Mouse (Mus musculus) gastrocnemius, postnatal 36 days (tissue): ENCODE results near the gene Nme1. TPM values are rescaled to one million over a fixed set of nuclear protein-coding genes. Genes with fewer than 3 reads are reported as not detected.
"Not testable (repeated sequence)": the region's sequence is repeated elsewhere in the genome, so short reads cannot be mapped to it uniquely, and the experiment has no call there.

Experiments
- DNase-seq, 2 experiments: peaks; one replicate each; pipeline ENCODE4 v3.0.0; 2022
- intact Hi-C: fragments of 180-260 bp; cut with DNase I; formaldehyde crosslinking; loops from one replicate; pipeline ENCODE4 v1.15.1; 2025
- total RNA-seq, 2 experiments: library from RNA; stranded (reverse); gene quantifications; 2 replicates each; pipeline ENCODE4 v1.2.3; 2021

The Nme1 gene
- total RNA-seq, 2 experiments from 2014 or later = 12.2 to 13.1 TPM

GRCm38 (mm10) chr11:93969171-93969570 is 850 bp upstream of the Nme1 start:
- intact Hi-C loops = loop anchor here (1.0 to 2.0 kb wide), 2 partner anchors 26 to 118 kb away; no protein-coding TSS in a partner anchor
- DNase-seq = no peak

DNA sequence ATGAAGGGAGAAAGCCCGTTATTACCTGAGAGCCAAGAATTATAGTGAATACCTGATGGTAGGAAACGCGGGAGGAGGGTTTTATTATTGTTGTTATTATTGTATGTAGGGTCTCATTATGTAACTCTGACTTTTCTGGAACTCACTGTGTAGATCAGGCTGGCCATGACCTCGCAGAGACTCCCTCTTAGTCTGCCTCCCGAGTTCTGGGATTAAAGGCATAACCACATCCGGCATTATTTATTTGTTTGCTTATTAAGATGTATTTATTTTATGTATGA is 467 bp upstream of the Nme1 start:
- DNase-seq = no peak
- intact Hi-C loops = loop anchor here (1.0 to 2.0 kb wide), 2 partner anchors 27 to 118 kb away; no protein-coding TSS in a partner anchor

DNA sequence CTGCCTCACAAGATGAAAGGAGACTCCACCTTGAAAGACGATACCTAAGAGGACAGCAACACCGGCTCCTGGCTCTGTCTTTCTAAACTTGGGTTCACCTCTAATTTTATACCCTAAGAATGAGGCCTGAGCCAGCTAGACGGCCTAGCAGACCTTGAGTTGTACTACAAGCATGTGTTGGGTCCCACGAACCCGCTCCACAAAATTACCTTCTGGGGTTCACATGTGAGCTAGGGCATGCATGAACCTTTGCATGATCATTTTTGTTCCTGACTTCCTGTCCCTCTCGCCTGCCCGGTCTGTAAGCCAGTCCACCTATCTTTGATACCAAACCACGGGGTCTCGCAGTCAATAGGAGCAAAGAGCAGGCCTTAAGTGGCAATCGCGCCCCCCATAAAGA is 940 bp downstream of the Nme1 start:
- intact Hi-C loops = no loop called here
- no peak for DNase-seq

GRCm38 (mm10) chr11:93965391-93965790 is 2.9 kb downstream of the Nme1 start:
- DNase-seq = no peak
- intact Hi-C loops = no loop called here

DNA sequence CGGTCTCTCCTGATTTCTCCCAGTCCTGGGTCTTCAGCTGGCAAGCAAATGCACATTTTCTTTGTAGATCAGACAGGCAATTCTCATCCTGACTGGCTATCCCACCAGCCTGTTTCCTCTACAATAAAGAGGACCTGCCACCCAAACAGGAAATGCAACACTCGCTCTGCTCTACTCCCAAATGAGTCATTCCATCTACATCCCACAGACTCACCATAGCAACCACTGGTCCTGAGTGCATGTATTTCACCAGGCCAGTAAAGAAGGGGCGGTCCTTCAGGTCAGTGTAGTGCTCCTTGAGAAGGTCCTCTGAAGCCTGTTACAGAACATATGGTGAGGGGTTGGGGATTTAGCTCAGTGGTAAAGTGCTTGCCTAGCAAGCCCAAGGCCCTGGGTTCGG is 5.3 kb downstream of the Nme1 start:
- DNase-seq = no peak
- intact Hi-C loops = no loop called here

DNA sequence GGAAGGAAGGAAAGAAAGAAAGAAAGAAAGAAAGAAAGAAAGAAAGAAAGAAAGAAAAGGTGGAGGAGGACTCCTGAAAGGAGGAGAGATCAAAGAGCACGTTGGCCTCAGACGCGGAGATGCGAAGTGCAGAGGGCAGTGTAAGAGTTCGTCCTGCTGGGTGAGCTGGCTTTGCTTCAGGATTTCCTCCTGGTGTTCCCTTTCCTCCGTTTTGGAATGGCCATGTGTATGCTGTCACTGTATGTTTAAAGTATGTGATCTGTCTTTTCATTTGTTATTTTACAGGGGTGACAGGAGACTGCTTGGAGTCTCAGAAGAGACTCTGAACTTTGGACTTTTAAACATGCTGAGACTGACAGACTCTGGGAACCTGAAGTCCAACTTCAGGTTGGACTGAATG is 6.8 kb downstream of the Nme1 start:
- intact Hi-C loops = no loop called here
- no peak for DNase-seq

DNA sequence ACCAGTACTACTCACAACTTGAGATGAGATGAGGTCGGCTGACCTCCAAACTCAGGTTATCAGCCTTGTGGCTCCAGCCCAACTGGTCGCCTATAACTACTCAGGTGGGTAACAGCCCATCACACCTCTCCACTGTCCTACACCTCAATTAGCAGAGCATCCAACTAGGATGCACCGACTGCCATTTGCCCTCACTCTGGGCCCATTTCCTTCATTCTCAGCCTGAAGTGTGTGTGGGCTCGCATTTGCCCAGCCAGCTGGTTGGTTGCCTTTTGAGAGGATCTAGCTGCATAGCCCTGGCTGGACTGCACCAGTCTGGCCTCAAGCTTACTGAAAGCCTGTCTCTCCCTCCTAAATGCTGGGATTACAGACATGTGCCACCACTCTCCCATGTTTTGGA is 10.6 kb downstream of the Nme1 start:
- intact Hi-C loops = loop anchor here (5.0 kb wide), 1 partner anchor 40 kb away; the partner anchor contains the start of gene Spag9
- DNase-seq = no peak

DNA sequence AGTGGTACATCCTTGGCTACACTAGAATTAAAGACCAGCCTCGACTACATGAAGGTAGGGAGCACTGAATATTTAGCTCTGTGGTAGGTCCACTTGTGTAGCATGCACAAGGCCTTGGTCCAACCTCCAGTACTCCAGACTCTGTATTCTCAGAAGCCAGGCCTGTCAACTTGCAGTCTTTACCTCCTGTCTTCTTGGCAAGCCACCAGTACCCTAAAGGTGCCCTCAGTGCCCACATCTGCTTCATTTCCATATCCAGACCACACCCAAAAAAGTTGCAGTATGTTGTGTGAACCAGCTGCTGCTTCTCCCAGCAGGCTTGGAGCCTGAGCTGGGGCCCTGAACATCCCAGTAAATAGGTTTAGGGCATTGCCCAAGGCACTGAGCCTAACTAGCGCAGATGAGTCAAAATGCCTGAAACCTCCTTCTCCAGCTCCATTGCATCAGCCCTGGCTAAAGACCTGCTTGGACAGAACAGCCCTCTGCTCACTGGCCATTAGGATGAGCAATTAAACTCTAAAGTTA is 11.2 kb downstream of the Nme1 start:
- intact Hi-C loops = loop anchor here (5.0 kb wide), 1 partner anchor 40 kb away; the partner anchor contains the start of gene Spag9
- no peak for DNase-seq

GRCm38 (mm10) chr11:93956159-93956558 is 12.2 kb downstream of the Nme1 start, which contains the start of gene Nme2:
Nme2 (minus strand) TSS chr11:93956259.
- no peak for DNase-seq
- intact Hi-C loops = loop anchor here (5.0 kb wide), 1 partner anchor 41 kb away; the partner anchor contains the start of gene Spag9

GRCm38 (mm10) chr11:93955256-93956150 is 12.8 kb downstream of the Nme1 start:
- intact Hi-C loops = loop anchor here (5.0 kb wide), 1 partner anchor 42 kb away; the partner anchor contains the start of gene Spag9
- peak; percentile 88 to 94 for DNase-seq

- intact Hi-C loops = loop anchor here (5.0 kb wide), 1 partner anchor 43 kb away; the partner anchor contains the start of gene Spag9
- DNase-seq = no peak
Observed at GRCm38 (mm10) chr11:93954738-93955255, 13.5 kb downstream of the Nme1 start.

DNA sequence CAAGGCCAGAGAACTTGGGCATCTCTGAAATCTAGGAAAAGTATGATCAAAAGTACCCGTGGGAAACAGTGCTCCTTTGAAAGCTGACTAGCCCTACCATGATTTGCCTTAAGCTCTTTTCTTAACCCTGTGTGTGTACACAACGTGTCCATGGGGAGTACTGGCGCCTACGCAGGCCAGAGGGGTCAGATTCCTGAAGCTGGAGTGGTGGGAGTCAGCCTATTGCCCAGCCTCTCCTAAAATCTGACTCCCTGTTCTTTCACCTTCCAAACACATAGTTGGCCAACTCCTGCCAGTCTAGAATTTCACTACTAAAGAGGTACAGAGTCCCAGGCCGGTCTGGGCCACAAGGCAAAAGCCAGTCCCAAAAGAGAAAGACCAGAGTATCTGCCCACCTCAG is 15.9 kb downstream of the Nme1 start:
- DNase-seq = no peak
- intact Hi-C loops = no loop called here

GRCm38 (mm10) chr11:93950045-93950444 is 18.3 kb downstream of the Nme1 start:
- intact Hi-C loops = no loop called here
- DNase-seq = no peak

DNA sequence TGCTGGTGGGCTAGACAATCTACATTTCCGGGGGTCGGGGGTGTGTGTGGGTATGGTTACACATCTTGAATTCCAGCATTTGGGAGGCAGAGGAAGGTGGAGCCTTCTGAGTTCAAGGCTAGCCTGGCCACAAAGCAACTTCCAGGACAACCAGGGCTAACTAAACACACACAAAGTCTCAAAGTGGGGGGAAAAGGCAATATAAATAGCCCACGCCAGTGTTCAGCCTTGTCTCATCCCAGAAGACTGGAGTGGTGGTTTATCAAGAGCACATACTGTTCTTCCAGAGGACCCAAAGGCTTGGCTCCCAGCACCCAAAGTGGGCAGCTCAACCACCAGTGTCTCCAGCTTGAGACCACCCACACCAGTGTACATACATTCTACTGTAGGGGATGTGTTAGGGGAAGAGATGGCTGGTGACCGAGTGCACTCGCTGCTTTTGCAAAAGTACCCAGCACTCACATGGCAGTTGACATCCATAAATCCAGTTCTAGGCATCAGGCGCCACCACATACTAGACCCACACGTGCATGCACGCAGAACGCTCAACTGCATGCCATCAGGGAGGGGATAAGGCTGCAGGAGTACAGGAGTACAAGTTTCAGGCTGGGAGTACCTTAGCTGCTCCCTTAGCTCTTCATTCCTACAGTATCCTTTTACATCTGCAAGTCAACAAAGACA is 19.3 kb downstream of the Nme1 start:
- no peak for DNase-seq
- intact Hi-C loops = no loop called here

GRCm38 (mm10) chr11:93944986-93945385 is 23.3 kb downstream of the Nme1 start:
- DNase-seq = no peak
- intact Hi-C loops = no loop called here

GRCm38 (mm10) chr11:93940906-93941305 is 27.4 kb downstream of the Nme1 start:
- intact Hi-C loops = no loop called here
- no peak for DNase-seq

DNA sequence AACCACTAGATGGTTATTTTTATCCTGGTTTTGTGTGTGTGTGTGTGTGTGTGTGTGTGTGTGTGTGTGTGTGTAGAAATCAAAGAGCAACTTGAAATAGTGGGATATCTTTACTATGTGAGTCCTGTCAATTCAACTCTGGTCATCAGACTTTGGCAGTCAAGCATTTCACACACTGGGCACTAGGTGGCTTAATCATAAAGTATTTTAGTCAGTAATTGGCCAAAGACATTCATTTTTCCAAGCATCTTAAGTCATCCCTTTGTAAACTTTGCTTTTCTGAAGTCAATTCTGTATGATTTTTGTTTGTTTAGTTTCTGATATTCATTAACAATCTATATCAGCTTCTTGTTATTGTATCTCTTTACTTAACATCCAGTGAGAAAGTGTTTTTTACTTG is 39.2 kb downstream of the Nme1 start:
- intact Hi-C loops = no loop called here
- no peak for DNase-seq

- intact Hi-C loops, DNase-seq: not testable (repeated sequence)
Observed at GRCm38 (mm10) chr11:93915019-93915418, 53.3 kb downstream of the Nme1 start.

GRCm38 (mm10) chr11:93911603-93912002 is 56.7 kb downstream of the Nme1 start:
- no peak for DNase-seq
- intact Hi-C loops = no loop called here

DNA sequence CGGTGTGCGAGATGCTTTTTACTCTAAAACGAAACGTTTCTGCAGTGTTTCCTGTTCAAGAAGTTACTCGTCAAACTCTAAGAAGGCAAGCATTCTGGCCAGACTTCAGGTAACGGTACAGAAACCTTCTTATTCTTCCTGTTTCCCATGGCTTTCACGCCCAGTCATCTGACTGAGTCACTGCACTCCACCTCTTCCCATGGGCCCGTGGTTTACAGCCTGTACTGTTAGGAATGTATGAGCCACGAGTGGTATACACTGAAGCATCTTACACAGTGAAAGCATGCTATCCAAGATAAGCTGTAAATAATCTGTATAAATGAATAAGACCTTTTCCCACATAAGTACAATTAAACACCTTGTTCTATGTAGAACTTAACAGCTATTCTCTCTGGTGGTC is 59.5 kb downstream of the Nme1 start:
- no peak for DNase-seq

GRCm38 (mm10) chr11:93907839-93908238 is 60.5 kb downstream of the Nme1 start:
- no peak for DNase-seq

More for the DNA sequence above, 59.5 kb downstream of the Nme1 start:
- intact Hi-C loops = no loop called here

More at GRCm38 (mm10) chr11:93907839-93908238, 60.5 kb downstream of the Nme1 start:
- intact Hi-C loops = no loop called here
